Mouse (Mus musculus) testis, adult 2 months (tissue): Measurements from ENCODE around the gene Robo2.

ENCODE experiments used
- CTCF ChIP-seq: fragments of 200-500 bp; IDR thresholded peaks from 2 replicates; pipeline ENCODE4 v1.5.1; 2012; ENCODE audit warnings: low read depth, mild to moderate bottlenecking, inconsistent platforms, low read length, moderate library complexity; ENCODE audit not compliant: control insufficient read depth, insufficient read depth, insufficient replicate concordance
- POLR2A ChIP-seq: fragments of 200-500 bp; IDR thresholded peaks from 2 replicates; pipeline ENCODE4 v1.6.1; 2012; ENCODE audit warnings: low read depth, mild to moderate bottlenecking, inconsistent platforms, low read length, moderate library complexity; ENCODE audit not compliant: control insufficient read depth

DNA sequence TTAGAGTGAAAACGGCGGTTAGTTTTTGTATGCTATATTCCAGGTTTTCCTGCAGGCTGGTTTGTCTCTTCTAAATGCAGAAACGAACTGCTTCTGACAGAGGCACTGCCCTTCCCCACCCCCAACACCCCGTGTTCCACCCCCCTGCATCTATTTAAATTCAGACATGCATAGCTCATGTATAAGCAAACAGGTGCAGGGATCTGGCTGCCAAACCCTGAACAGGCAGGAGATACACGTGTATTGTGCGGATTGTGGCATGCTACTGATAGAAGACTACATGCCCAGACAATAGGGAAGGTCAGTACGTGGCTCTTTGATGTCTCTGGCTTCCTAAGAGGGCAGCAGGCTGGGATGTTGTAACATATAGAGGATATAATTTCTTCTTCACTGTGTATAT, 95.5 kb downstream of the Robo2 start:
- TF ChIP-seq POLR2A = no peak
- TF ChIP-seq CTCF = no peak
